10 mouse cellular contexts compared by ENCODE assay signal in genomic region chr2:58055383-58055782, GRCm38 (mm10). TPM values are rescaled to one million over a fixed set of nuclear protein-coding genes. Genes with fewer than 3 reads are reported as not detected.
DNase-seq lines count a peak whose midpoint lies in the region; ATAC-seq and TF ChIP-seq lines count a peak whose summit lies in the region.
"Had no signal": no experiment of that assay in that cellular context is flagged by ENCODE, and none has a peak within 500 bp of the region (broad histone marks: within the 10 kb centered on the region; RNA-seq: fewer than 3 reads in every experiment).

No protein-coding gene starts in this region.

- no peak overlapping the region for H3K4me3 ChIP-seq in midbrain, embryonic 11.5 days (ENCODE audit: low read depth, low read length)
- no peak overlapping the region for H3K4me3 ChIP-seq in midbrain, embryonic 15.5 days
- no peak overlapping the region for H3K4me3 ChIP-seq in bone marrow, adult 2 months (replicated peaks; ENCODE audit: control insufficient read depth, low read depth, low read length)
- no peak overlapping the region for H3K4me3 ChIP-seq in embryonic fibroblast, embryonic 13.5 days (ENCODE audit: insufficient read depth, low read length)
- no peak overlapping the region for H3K4me3 ChIP-seq in hindbrain, postnatal 0 days (ENCODE audit: low read length)
- H3K4me3 ChIP-seq in stomach, postnatal 0 days (ENCODE audit: low read depth, low read length) = no peak overlapping the region
- H3K4me3 ChIP-seq: embryonic facial prominence, embryonic 13.5 days; myocyte had no signal

- no peak overlapping the region for H3K4me2 ChIP-seq in midbrain, embryonic 11.5 days
- H3K4me2 ChIP-seq in midbrain, embryonic 15.5 days = no peak overlapping the region
- H3K4me2 ChIP-seq in hindbrain, postnatal 0 days (ENCODE audit: low read depth, low read length) = no peak overlapping the region
- no peak overlapping the region for H3K4me2 ChIP-seq in stomach, postnatal 0 days (replicated peaks; ENCODE audit: low read depth)
- H3K4me2 ChIP-seq: embryonic facial prominence, embryonic 13.5 days had no signal

- peak; percentile 61; the same call in 1 of the 2 replicates for ATAC-seq in midbrain, embryonic 11.5 days (ENCODE audit: low FRiP score)
- no peak; the same call in 1 of the 2 replicates for ATAC-seq in midbrain, embryonic 15.5 days (replicated peaks)
- peak; percentile 80 for ATAC-seq in hindbrain, postnatal 0 days
- ATAC-seq in monocyte, adult 5-6 weeks (replicated peaks; ENCODE audit: insufficient number of reproducible peaks, low FRiP score, low TSS enrichment, poor library complexity, severe bottlenecking) = peak; percentile 85
- ATAC-seq in stomach, postnatal 0 days (ENCODE audit: low FRiP score, low TSS enrichment) = no peak

- H3K27me3 ChIP-seq in midbrain, embryonic 11.5 days (ENCODE audit: control insufficient read depth, insufficient read depth, low read length) = peaks cover 35% of the 10 kb centered on the region
- peaks cover 50% of the 10 kb centered on the region for H3K27me3 ChIP-seq in midbrain, embryonic 15.5 days (replicated peaks)
- 0 out of 2 replicates have a peak, but pooled peaks cover 3% of the 10 kb centered on the region for H3K27me3 ChIP-seq in hindbrain, postnatal 0 days (ENCODE audit: insufficient read depth, low read length)
- no peaks in the 10 kb centered on the region for H3K27me3 ChIP-seq in stomach, postnatal 0 days (ENCODE audit: control insufficient read depth, insufficient read depth, low read length)
- H3K27me3 ChIP-seq: embryonic facial prominence, embryonic 13.5 days had no signal

- TF ChIP-seq CTCF in bone marrow, adult 2 months (IDR thresholded peaks at IDR 0.05; ENCODE audit: control insufficient read depth, insufficient read depth, low read length) = peak; percentile 97
- peak; percentile 88 for TF ChIP-seq CTCF in embryonic fibroblast, embryonic 13.5 days (IDR thresholded peaks at IDR 0.05; ENCODE audit: borderline replicate concordance, insufficient read depth, low read length)
- peak; percentile 79 for TF ChIP-seq CTCF in hindbrain, postnatal 0 days (IDR thresholded peaks at IDR 0.05; ENCODE audit: low read depth)
- peak; percentile 92 for TF ChIP-seq CTCF in stomach, postnatal 0 days (IDR thresholded peaks at IDR 0.05; ENCODE audit: low read depth)

- TF ChIP-seq POLR2A in bone marrow, adult 2 months (IDR thresholded peaks at IDR 0.05; ENCODE audit: borderline replicate concordance, control insufficient read depth, low read depth, low read length) = no peak
- TF ChIP-seq POLR2A in embryonic fibroblast, embryonic 13.5 days (IDR thresholded peaks at IDR 0.05; ENCODE audit: low read depth, low read length) = no peak

- peaks cover 9% of the 10 kb centered on the region; the same call in 1 of the 2 replicates for H3K4me1 ChIP-seq in midbrain, embryonic 11.5 days (ENCODE audit: control insufficient read depth, insufficient read depth, low read length)
- 0 out of 2 replicates have a peak, but pooled peaks cover 8% of the 10 kb centered on the region for H3K4me1 ChIP-seq in midbrain, embryonic 15.5 days
- H3K4me1 ChIP-seq in bone marrow, adult 2 months (ENCODE audit: control insufficient read depth, insufficient read depth, low read length) = no peaks in the 10 kb centered on the region
- H3K4me1 ChIP-seq in embryonic fibroblast, embryonic 13.5 days (ENCODE audit: control insufficient read depth, insufficient read depth, low read length) = no peaks in the 10 kb centered on the region
- no peaks in the 10 kb centered on the region for H3K4me1 ChIP-seq in hindbrain, postnatal 0 days (ENCODE audit: insufficient read depth, low read length)
- H3K4me1 ChIP-seq in stomach, postnatal 0 days (replicated peaks; ENCODE audit: control insufficient read depth, insufficient read depth) = no peaks in the 10 kb centered on the region
- H3K4me1 ChIP-seq: embryonic facial prominence, embryonic 13.5 days had no signal

- TF ChIP-seq EP300 in stomach, postnatal 0 days (optimal IDR thresholded peaks at IDR 0.05) = no peak

- no peak overlapping the region for H3K9ac ChIP-seq in midbrain, embryonic 11.5 days (ENCODE audit: low read length)
- H3K9ac ChIP-seq in midbrain, embryonic 15.5 days = no peak overlapping the region
- no peak overlapping the region for H3K9ac ChIP-seq in hindbrain, postnatal 0 days (replicated peaks; ENCODE audit: low read length)
- no peak overlapping the region for H3K9ac ChIP-seq in stomach, postnatal 0 days (ENCODE audit: low read length)
- H3K9ac ChIP-seq: embryonic facial prominence, embryonic 13.5 days had no signal

- peak; percentile 88 for DNase-seq in midbrain, embryonic 11.5 days (ENCODE audit: low spot score, missing footprints)
- DNase-seq in hindbrain, postnatal 0 days (ENCODE audit: low spot score) = peak; percentile 65
- peak; percentile 21 to 30 for DNase-seq in left cerebral cortex, adult 8-10 months (ENCODE audit: low spot score in 2 of 2)
- peak; percentile 50 for DNase-seq in stomach, postnatal 0 days (ENCODE audit: low spot score)

- H3K36me3 ChIP-seq in midbrain, embryonic 11.5 days (ENCODE audit: control insufficient read depth, insufficient read depth, low read length) = no peaks in the 10 kb centered on the region
- H3K36me3 ChIP-seq in midbrain, embryonic 15.5 days (replicated peaks) = no peaks in the 10 kb centered on the region
- no peaks in the 10 kb centered on the region for H3K36me3 ChIP-seq in hindbrain, postnatal 0 days (ENCODE audit: insufficient read depth, low read length)
- H3K36me3 ChIP-seq in stomach, postnatal 0 days (ENCODE audit: control insufficient read depth, insufficient read depth, low read length) = no peaks in the 10 kb centered on the region
- H3K36me3 ChIP-seq: embryonic facial prominence, embryonic 13.5 days had no signal

- H3K27ac ChIP-seq in midbrain, embryonic 11.5 days (ENCODE audit: low read depth, low read length) = no peak overlapping the region
- H3K27ac ChIP-seq in midbrain, embryonic 15.5 days = no peak overlapping the region
- no peak overlapping the region for H3K27ac ChIP-seq in bone marrow, adult 2 months (ENCODE audit: control insufficient read depth, insufficient read depth, low read depth, low read length, poor library complexity)
- no peak overlapping the region for H3K27ac ChIP-seq in embryonic fibroblast, embryonic 13.5 days (ENCODE audit: insufficient read depth, low read length)
- no peak overlapping the region for H3K27ac ChIP-seq in hindbrain, postnatal 0 days
- H3K27ac ChIP-seq in stomach, postnatal 0 days (replicated peaks) = no peak overlapping the region
- H3K27ac ChIP-seq: embryonic facial prominence, embryonic 13.5 days had no signal

- no peaks in the 10 kb centered on the region for H3K9me3 ChIP-seq in midbrain, embryonic 11.5 days (ENCODE audit: control insufficient read depth, low read length)
- no peaks in the 10 kb centered on the region for H3K9me3 ChIP-seq in midbrain, embryonic 15.5 days
- no peaks in the 10 kb centered on the region for H3K9me3 ChIP-seq in hindbrain, postnatal 0 days (ENCODE audit: low read length)
- H3K9me3 ChIP-seq in stomach, postnatal 0 days (ENCODE audit: control insufficient read depth, low read length) = no peaks in the 10 kb centered on the region
- H3K9me3 ChIP-seq: embryonic facial prominence, embryonic 13.5 days had no signal

RNA-seq across cellular contexts. Expression of gene Ermn, which starts 2.7 kb away (rescaled TPM):
- 0.04 and 0.28 TPM in 2 replicates for polyA plus RNA-seq in midbrain, embryonic 11.5 days (2014; fragmentation: Nextera tagmentation; extraction: Ambion mirVana)
- 0.56 and 0.59 TPM in 2 replicates for polyA plus RNA-seq in midbrain, embryonic 15.5 days (2015; fragmentation: Nextera tagmentation; extraction: Ambion mirVana)
- not detected in 2 replicates for polyA plus RNA-seq in bone marrow, adult 2 months (2011; ENCODE audit: insufficient read depth, insufficient read length, low replicate concordance, missing spikeins)
- not detected in 2 replicates for polyA plus RNA-seq in embryonic fibroblast, embryonic 13.5 days (2011; ENCODE audit: insufficient read length, low read depth, missing spikeins)
- 0.21 and 0.32 TPM in 2 replicates for total RNA-seq in hindbrain, postnatal 0 days (2014; rRNA removed)
- 0.34 and 0.52 TPM in 2 replicates for polyA plus RNA-seq in hindbrain, postnatal 0 days (2015; fragmentation: Nextera tagmentation; extraction: Ambion mirVana)
- total RNA-seq in left cerebral cortex, adult 8-10 months (2022) = 10 to 100 TPM; 35.1 to 43.3 (median 37.8) TPM
- not detected in 3 replicates for total RNA-seq in monocyte, adult 5-6 weeks (2017)
- 0.07 TPM in 2 replicates for polyA plus RNA-seq in stomach, postnatal 0 days (2015; fragmentation: Nextera tagmentation; extraction: Ambion mirVana)
- polyA plus RNA-seq: myocyte had no signal

RNA-seq across cellular contexts. Expression of gene Galnt5, which starts 57.7 kb away (rescaled TPM):
- polyA plus RNA-seq in midbrain, embryonic 11.5 days (2014; fragmentation: Nextera tagmentation; extraction: Ambion mirVana) = 0.40 and 0.51 TPM in 2 replicates
- 0.04 and 0.08 TPM in 2 replicates for polyA plus RNA-seq in midbrain, embryonic 15.5 days (2015; fragmentation: Nextera tagmentation; extraction: Ambion mirVana)
- not detected in 2 replicates for polyA plus RNA-seq in bone marrow, adult 2 months (2011; ENCODE audit: insufficient read depth, insufficient read length, low replicate concordance, missing spikeins)
- polyA plus RNA-seq in embryonic fibroblast, embryonic 13.5 days (2011; ENCODE audit: insufficient read length, low read depth, missing spikeins) = 0.73 and 0.84 TPM in 2 replicates
- total RNA-seq in hindbrain, postnatal 0 days (2014; rRNA removed) = 0.10 and 0.14 TPM in 2 replicates
- polyA plus RNA-seq in hindbrain, postnatal 0 days (2015; fragmentation: Nextera tagmentation; extraction: Ambion mirVana) = 0.08 and 0.15 TPM in 2 replicates
- total RNA-seq in left cerebral cortex, adult 8-10 months (2022) = under 1 TPM in 1 of 4 experiments, not detected in 3; 0.08 TPM
- total RNA-seq in monocyte, adult 5-6 weeks (2017) = not detected in 3 replicates
- polyA plus RNA-seq in stomach, postnatal 0 days (2015; fragmentation: Nextera tagmentation; extraction: Ambion mirVana) = 2.1 and 2.5 TPM in 2 replicates

Comparison
In these comparisons a context has a peak if more than half of its experiments do, and no peak if none do; other contexts are left out.
1. ATAC-seq: peak in midbrain, embryonic 11.5 days (single experiment), hindbrain, postnatal 0 days (single experiment) and monocyte, adult 5-6 weeks (single experiment); none in midbrain, embryonic 15.5 days (single experiment) and stomach, postnatal 0 days (single experiment).
2. DNase-seq: peak in every context shown above with its lines; median percentile 88 in midbrain, embryonic 11.5 days; 65 in hindbrain, postnatal 0 days; 50 in stomach, postnatal 0 days; 26 in left cerebral cortex, adult 8-10 months.
3. Peak in every context shown above with its lines, with median percentiles within 50 percentile points of each other: CTCF ChIP-seq.